Mouse (Mus musculus): ENCODE measurements around the gene Heyl.

GRCm38 (mm10) chr4:123296148-123296534 is 62.8 kb downstream of the Heyl start:
- no peak for TF ChIP-seq USF1 (IDR thresholded peaks at IDR 0.05; ENCODE audit: low read depth)
- TF ChIP-seq POLR2A (IDR thresholded peaks at IDR 0.05; ENCODE audit: insufficient read length, low read depth) = no peak
- TF ChIP-seq SRF (IDR thresholded peaks at IDR 0.05; ENCODE audit: control insufficient read depth, insufficient read length, low read depth) = no peak
- TF ChIP-seq TCF12 (IDR thresholded peaks at IDR 0.05; ENCODE audit: insufficient read depth, poor library complexity, severe bottlenecking) = no peak
- TF ChIP-seq CEBPB (IDR thresholded peaks at IDR 0.05; ENCODE audit: insufficient read depth, poor library complexity, severe bottlenecking) = no peak
- no peak for TF ChIP-seq REST (IDR thresholded peaks at IDR 0.05; ENCODE audit: insufficient read depth, insufficient read length)
- TF ChIP-seq POLR2AphosphoS2 (IDR thresholded peaks at IDR 0.05; ENCODE audit: insufficient read length, low read depth) = no peak
- TF ChIP-seq E2F4 (IDR thresholded peaks at IDR 0.05; ENCODE audit: insufficient read depth) = no peak
- TF ChIP-seq TCF3 (IDR thresholded peaks at IDR 0.05; ENCODE audit: insufficient read length, low read depth) = no peak
- TF ChIP-seq MYOD1 (IDR thresholded peaks at IDR 0.05; ENCODE audit: control insufficient read depth in 1 of 3, insufficient read length in 2 of 3, low read depth in 2 of 3) = no peak
- TF ChIP-seq MYOG (IDR thresholded peaks at IDR 0.05; ENCODE audit: control insufficient read depth in 1 of 3, insufficient read depth in 1 of 3, insufficient read length in 2 of 3, low read depth in 2 of 3) = no peak
- TF ChIP-seq MAX (IDR thresholded peaks at IDR 0.05; ENCODE audit: low read depth) = no peak
